Mouse (Mus musculus): Measurements from ENCODE around the gene Hsf4. TPM values are rescaled to one million over a fixed set of nuclear protein-coding genes. Genes with fewer than 3 reads are reported as not detected.

The Hsf4 gene
- 0.33 to 1.1 TPM (median 0.88 TPM) in 4 replicates for total RNA-seq (2023; ENCODE audit: inconsistent age)

DNA sequence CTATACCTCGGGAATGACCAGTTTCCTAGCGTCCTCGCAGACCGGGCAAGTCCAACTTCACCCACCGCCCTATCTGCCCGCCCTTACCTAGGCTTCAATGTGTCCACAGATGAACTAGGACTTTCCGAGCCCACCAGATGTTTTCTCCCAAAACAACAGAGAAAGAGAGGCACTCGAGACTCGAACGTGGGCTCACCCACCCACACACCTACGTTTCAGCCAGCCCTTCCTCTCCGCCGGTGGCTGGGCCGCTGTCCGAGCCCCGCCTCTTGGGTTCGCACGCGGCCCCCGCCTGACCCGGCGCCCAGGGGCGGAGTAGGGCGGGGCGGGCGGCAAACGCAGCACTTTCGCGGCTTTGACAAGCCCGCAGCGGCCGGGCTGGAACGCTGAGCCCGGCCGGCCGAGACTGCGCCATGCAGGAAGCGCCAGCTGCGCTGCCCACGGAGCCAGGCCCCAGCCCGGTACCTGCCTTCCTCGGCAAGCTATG lies at the start of gene Hsf4:
Gene Hsf4, plus strand, starts transcription at position 341 of the 487 bp plus-strand sequence.

DNA sequence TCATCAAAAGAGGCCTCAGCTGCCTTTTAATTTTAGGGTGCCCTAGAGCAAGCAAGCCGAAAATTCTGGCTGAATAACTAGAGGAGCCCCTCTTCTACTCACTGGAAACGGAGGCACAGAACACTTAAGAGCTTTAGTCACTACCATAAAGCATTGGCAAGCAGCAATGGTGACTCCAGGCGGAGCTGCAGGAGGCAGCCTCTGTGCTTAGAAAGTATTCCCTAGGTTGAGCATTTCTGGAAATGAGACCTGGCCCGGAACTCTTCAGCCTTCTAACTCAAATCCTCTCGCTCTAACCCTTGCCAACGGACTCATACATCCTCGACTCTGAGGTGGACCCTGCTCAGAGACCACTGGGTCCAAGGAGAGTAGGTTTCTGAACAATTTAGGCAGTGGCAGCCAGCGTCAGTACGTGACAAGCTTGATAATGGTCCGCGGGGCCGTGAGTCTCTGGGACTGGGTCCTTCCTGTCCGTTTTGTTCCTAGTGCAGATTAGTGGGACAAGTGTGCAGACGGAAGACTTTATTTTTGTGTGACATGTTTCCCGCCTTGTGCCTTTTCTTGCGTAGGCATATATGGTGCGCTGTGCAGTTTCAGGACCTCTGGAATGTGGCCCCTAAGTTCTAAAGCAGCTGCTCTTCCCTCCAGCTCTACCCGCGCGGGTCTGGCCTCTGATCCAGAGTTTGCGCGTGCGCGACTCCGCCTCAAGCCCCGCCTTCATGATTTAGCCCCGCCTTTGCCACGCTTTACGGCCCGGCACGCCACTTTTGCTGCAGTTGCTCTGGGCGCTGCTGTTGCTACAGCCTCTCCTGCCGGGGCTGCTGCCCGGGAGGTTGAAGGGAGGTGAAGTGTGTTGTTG lies 45.0 kb upstream of the Hsf4 start, which contains the start of gene D230025D16Rik:
Gene D230025D16Rik, plus strand, starts transcription at position 733 of the 859 bp plus-strand sequence.

DNA sequence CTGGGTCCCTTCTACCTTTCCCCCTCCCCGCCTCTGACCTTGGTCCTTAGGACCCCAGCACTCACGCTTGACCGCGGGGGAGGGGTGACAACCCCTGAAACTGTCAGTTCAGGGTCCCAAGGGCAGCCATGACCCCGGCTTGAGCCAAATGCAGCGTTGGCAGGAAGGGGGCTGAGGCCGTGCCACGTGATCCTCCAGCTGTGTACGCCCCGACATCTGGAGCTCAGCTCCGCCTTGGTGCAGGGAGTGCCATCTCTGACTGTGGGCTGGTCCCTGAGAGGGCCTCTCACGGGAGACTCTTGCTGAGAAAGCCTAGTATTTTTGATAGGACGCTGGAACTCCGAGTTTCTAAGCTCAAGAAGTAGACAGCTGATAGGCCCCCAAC lies 14.6 kb upstream of the Hsf4 start, which contains the start of gene B3gnt9:
Gene B3gnt9, minus strand, starts transcription at position 188 of the 385 bp plus-strand sequence.

DNA sequence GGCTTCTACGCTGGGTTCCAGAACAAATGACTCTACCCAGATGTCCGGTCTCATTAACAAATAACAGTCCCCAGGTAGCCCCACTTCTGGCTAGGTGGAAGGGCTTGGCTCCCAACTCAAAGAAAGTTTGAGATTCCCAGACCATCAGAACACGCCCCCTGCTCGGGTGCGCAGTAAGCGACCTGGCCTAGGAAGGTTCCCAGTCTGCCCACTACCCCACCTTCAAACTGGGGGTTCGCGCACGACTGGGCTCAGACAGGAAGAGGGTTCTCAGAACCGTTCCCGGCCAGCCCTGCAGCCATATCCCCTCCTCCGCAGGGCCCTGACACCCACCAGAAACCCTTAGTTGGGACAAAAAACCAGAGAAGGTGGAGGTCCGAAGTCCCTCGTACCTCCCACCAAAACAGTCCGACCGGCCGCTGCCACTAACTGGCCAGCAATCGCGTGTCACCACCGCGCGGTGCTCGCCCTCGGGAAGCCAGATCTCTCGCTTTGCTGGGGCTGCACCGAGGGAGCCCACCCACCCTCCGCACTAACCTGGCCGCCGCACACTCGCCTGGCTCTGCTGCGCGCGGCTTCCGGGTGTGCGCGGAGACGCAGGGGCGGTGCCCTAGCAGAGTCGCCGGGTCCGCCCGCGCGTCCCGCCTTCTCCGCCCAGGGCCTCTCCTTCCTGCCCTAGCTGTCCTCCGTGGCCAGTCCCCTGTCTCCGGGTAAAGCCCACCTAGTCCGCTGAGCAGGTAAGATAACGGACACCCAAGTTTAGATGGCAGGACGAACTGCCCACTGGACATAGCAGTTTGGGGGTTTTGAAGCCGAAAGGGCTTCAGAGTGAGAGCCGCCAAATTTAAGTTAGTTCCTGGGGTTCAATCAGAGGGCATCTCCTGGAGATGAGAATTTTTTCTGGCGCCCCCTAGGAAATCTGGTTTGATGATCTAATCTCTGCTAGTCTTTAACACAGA lies 5.3 kb upstream of the Hsf4 start, which contains the start of the genes Tradd and Fbxl8:
Gene Tradd, minus strand, starts transcription at position 586 of the 959 bp plus-strand sequence.
Gene Fbxl8, plus strand, starts transcription at position 625 of the 959 bp plus-strand sequence.

DNA sequence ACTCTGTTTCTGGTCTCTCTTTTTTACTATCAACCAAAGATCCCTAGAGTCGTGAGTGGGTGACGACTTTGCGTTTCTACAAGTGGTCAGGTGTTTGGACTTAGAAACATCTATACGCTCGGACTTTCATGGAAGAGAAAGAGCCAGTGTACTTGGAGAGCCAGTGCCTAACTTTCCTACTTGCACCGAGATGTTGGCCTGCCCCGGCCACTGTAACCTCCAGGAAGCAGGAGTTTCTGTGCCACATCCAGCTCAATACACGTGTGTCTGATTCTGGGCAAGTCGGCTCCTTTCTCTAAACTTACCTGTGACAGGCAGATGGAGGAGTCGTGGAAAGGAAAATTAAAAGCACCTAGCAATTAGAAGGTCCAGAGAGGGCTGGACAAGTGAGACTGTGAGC lies 6.2 kb downstream of the Hsf4 start, which contains the start of gene Nol3:
Gene Nol3, plus strand, starts transcription at position 301 of the 400 bp plus-strand sequence.

DNA sequence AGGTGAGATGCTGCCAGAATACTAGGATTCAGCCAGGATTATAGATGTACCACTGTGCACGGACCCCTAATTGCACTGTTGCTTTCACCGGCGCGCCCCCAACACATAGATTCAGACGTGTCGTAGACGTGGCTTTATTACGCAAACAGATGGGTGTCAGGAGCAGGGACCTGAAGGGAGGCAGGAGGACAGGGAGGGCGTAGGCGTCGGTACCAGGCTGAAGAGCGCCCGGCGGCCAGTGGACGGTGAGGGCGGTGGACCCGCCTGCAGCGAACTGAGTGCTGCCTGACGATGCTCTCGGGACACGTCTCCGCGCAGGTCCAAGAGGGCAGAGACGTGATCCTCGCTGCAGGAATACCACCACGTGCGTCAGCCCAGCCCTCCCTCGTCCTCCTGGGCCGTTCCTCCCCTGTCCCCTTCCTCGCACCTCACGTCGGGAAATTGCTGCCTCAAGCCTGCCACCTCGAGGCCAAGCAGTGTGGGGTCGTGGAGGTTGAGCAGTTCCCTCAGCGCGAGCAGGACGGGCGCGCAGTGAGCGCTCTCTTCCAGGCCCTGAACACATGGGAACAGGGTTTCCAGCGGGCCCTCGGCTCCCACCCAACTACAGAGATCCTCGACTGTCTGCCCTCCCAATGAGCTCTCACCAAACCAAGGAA lies 20.3 kb downstream of the Hsf4 start, which contains the start of gene 4931428F04Rik:
Gene 4931428F04Rik, minus strand, starts transcription at position 60 of the 656 bp plus-strand sequence.

DNA sequence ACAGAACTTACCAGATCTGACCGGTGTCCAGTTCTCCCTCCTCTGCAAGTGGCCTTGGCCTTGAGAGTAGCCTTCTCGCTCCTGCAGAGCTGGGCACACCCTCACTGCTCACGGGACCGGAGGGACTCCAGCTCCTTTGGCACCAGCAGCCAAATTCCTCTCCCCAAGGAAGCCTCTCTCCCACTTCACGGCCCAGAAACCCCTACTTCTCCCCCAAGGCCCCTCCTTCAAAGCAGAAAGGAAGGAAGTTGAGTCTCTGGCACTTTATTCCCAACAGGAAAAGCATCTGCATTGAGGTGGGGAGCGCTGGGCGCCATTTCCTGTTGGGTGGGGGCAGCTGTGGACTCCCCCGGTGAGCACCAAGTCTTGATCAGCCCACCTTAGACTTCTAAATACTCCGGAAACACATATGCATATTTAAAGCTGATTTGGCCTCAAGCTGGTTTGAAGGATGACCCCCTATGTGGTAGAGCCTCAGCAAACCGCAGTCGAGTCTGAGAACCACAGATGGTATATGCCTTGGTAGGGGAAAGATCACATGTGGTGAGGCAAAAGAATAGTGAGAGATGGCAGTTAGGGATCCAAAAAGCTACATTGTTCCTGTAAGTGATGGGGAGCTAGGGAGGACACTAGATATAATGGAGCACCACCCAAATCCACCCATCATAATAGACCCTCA lies 26.4 kb downstream of the Hsf4 start, which contains the start of gene Exoc3l:
Gene Exoc3l, minus strand, starts transcription at position 207 of the 679 bp plus-strand sequence.

DNA sequence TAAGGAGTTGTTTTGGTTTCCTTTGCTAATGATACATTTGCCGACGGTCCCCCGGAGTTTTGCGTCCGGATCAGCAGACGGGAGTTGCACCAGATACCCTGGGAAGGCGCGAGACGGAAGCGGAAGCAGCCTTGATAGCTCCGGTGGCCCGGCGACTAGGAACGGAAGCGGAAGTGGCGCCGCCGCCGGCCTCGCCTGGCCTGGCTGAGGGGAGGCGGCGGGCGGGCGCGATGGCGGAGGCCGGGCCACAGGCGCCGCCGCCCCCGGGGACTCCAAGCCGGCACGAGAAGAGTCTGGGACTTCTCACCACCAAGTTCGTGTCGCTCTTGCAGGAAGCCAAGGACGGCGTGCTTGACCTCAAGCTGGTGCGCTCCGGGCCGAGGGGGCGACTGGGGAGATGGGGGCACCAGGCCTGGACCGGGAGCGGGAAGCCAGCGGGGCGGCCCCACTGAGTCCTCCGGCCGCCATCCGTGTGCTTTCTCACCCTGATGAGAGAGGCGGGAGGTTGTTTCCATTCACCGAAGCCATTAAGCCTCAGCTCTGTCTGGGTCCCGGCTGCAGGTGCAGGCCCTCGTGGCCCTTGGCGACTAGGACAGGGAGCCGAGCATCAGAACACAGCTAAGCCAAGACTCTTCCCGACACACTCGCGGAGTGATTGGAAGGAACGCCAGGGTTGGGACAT lies 28.1 kb downstream of the Hsf4 start, which contains the start of gene E2f4:
Gene E2f4, plus strand, starts transcription at position 153 of the 682 bp plus-strand sequence.

DNA sequence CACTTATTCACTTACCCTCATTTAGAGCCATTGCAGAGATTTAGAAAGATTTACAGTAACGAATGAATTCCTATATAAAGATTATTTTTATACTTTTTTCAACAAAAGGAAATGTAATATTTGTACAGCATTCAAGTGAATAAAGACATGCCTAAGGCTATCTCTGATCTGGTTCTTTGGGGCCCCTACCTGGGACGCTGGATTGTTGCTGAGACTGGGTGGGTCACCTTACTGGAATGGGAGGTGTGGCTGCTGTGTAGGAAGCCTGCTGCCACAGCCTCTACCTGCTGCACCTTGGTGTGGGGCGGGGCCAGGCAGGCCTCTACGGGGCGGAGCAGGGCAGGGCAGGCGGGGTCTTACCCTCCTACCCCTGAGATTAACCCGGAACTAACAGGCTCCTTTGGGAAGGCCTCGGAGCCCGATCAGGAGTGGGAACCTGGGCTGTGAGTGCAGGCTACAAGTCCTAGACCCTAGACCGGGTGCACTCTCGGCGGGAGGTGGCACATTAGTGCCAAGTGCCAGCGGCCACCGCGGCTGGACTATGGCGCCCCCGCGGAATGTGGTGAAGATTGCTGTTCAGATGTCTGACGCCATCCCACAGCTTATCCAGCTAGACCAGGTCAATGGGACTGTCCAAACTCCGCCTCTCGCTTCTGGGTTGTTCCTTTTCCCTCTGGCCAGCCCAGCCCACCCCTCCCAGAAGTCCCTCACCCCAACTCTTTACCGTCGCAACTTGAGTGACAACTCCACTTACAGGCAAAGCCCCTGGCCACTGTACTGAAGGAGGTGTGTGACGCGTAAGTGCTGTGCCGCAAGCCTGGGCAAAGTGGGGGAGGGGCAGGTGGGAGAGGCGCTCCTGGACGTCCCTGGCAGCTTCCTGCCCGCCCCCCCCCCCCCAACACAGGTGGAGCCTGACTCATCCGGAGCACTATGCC lies 35.9 kb downstream of the Hsf4 start, which contains the start of gene Elmo3:
Gene Elmo3, plus strand, starts transcription at position 391 of the 935 bp plus-strand sequence.

Other genes with a start within 250 kb of the Hsf4 start
- gene Ces3a, start 221.2 kb upstream of the Hsf4 start, total RNA-seq (2023; ENCODE audit: inconsistent age), result not detected in 4 replicates
- gene Ces3b, start 186.0 kb upstream of the Hsf4 start, total RNA-seq (2023; ENCODE audit: inconsistent age), result not detected in 4 replicates
- not detected in 4 replicates for gene Ces4a, start 138.0 kb upstream of the Hsf4 start, total RNA-seq (2023; ENCODE audit: inconsistent age)
- 88.9 to 106 TPM (median 97.3 TPM) in 4 replicates for gene Cbfb, start 99.1 kb upstream of the Hsf4 start, total RNA-seq (2023; ENCODE audit: inconsistent age)
- 22.9 to 29.6 TPM (median 24.6 TPM) in 4 replicates for gene D230025D16Rik, start 44.7 kb upstream of the Hsf4 start, total RNA-seq (2023; ENCODE audit: inconsistent age)
- gene B3gnt9, start 14.6 kb upstream of the Hsf4 start, total RNA-seq (2023; ENCODE audit: inconsistent age), result 1.00 to 1.5 TPM (median 1.4 TPM) in 4 replicates
- gene Tradd, start 5.2 kb upstream of the Hsf4 start, total RNA-seq (2023; ENCODE audit: inconsistent age), result 21.0 to 25.3 TPM (median 23.2 TPM) in 4 replicates
- 8.0 to 10.0 TPM (median 9.0 TPM) in 4 replicates for gene Fbxl8, start 5.2 kb upstream of the Hsf4 start, total RNA-seq (2023; ENCODE audit: inconsistent age)
- gene Nol3, start 6.3 kb downstream of the Hsf4 start, total RNA-seq (2023; ENCODE audit: inconsistent age), result not detected in 4 replicates
- 5.0 to 7.7 TPM (median 6.5 TPM) in 4 replicates for gene 4931428F04Rik, start 20.1 kb downstream of the Hsf4 start, total RNA-seq (2023; ENCODE audit: inconsistent age)
- 1.2 to 1.4 TPM (median 1.3 TPM) in 4 replicates for gene Exoc3l, start 26.3 kb downstream of the Hsf4 start, total RNA-seq (2023; ENCODE audit: inconsistent age)
- 83.8 to 97.8 TPM (median 88.5 TPM) in 4 replicates for gene E2f4, start 27.9 kb downstream of the Hsf4 start, total RNA-seq (2023; ENCODE audit: inconsistent age)
- gene Elmo3, start 35.8 kb downstream of the Hsf4 start, total RNA-seq (2023; ENCODE audit: inconsistent age), result 3.0 to 4.7 TPM (median 3.9 TPM) in 4 replicates
- gene Lrrc29, start 56.5 kb downstream of the Hsf4 start, total RNA-seq (2023; ENCODE audit: inconsistent age), result 6.3 to 8.3 TPM (median 7.0 TPM) in 4 replicates
- 26.8 to 32.7 TPM (median 29.3 TPM) in 4 replicates for gene Tmem208, start 56.6 kb downstream of the Hsf4 start, total RNA-seq (2023; ENCODE audit: inconsistent age)
- gene Fhod1, start 78.2 kb downstream of the Hsf4 start, total RNA-seq (2023; ENCODE audit: inconsistent age), result 35.8 to 40.7 TPM (median 37.7 TPM) in 4 replicates
- gene Slc9a5, start 79.0 kb downstream of the Hsf4 start, total RNA-seq (2023; ENCODE audit: inconsistent age), result 1.3 to 2.1 TPM (median 2.0 TPM) in 4 replicates
- not detected in 4 replicates for gene Plekhg4, start 103.5 kb downstream of the Hsf4 start, total RNA-seq (2023; ENCODE audit: inconsistent age)
- not detected in 4 replicates for gene Kctd19, start 143.7 kb downstream of the Hsf4 start, total RNA-seq (2023; ENCODE audit: inconsistent age)
- gene Lrrc36, start 143.8 kb downstream of the Hsf4 start, total RNA-seq (2023; ENCODE audit: inconsistent age), result not detected in 4 replicates
- 0.54 to 0.77 TPM (median 0.63 TPM) in 3 of 4 replicates, not detected in the other for gene Tppp3, start 201.7 kb downstream of the Hsf4 start, total RNA-seq (2023; ENCODE audit: inconsistent age)
- gene Zdhhc1, start 227.1 kb downstream of the Hsf4 start, total RNA-seq (2023; ENCODE audit: inconsistent age), result 3.0 to 4.8 TPM (median 3.6 TPM) in 4 replicates
- not detected in 4 replicates for gene Hsd11b2, start 249.0 kb downstream of the Hsf4 start, total RNA-seq (2023; ENCODE audit: inconsistent age)